Mouse (Mus musculus): ENCODE results near the gene Hsd11b1. TPM values are rescaled to one million over a fixed set of nuclear protein-coding genes. Genes with fewer than 3 reads are reported as not detected.
"Not testable (repeated sequence)": the region's sequence is repeated elsewhere in the genome, so short reads cannot be mapped to it uniquely, and the experiment has no call there.

Hsd11b1 gene
- polyA plus RNA-seq, 1 experiment, result 0.86 TPM

DNA sequence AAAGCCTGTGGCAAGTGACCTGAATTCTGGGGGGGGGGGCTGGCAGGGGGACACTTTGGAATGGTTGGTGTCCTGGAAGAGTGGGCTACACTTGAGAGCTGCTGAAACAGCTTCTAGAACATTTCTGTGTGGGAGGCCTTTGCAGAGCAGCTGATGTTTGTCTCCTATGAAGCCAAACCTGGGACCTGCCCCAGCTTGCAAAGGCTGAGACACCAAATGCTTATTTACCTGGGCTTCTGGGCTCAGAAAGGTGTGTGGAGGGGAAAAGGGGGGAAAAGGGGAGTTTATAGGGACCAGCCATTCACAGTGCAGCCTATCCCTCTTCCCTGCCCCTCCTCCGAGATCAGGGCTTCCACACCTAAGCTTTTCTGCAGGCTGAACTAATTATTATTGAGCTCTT lies 36.1 kb upstream of the Hsd11b1 start:
- H3K4me3 ChIP-seq (ENCODE audit: insufficient read depth, low read length), result no peak overlapping the region
- H3K27ac ChIP-seq (ENCODE audit: insufficient read depth, low read length), result no peak overlapping the region
- peaks cover 4% of the 10 kb centered on the region; the same call in 1 of the 2 replicates for H3K4me1 ChIP-seq (ENCODE audit: control insufficient read depth, insufficient read depth, low read length)
- TF ChIP-seq CTCF (IDR thresholded peaks at IDR 0.05; ENCODE audit: borderline replicate concordance, insufficient read depth, low read length) (no peak), POLR2A (IDR thresholded peaks at IDR 0.05; ENCODE audit: low read depth, low read length) (no peak)

- Histone ChIP-seq H3K4me1 (ENCODE audit: control insufficient read depth, insufficient read depth, low read length) (peaks cover 4% of the 10 kb centered on the region; the same call in 1 of the 2 replicates), H3K27ac (ENCODE audit: insufficient read depth, low read length) (no peak overlapping the region), H3K4me3 (ENCODE audit: insufficient read depth, low read length) (no peak overlapping the region)
- no peak for TF ChIP-seq POLR2A (IDR thresholded peaks at IDR 0.05; ENCODE audit: low read depth, low read length)
- no peak for TF ChIP-seq CTCF (IDR thresholded peaks at IDR 0.05; ENCODE audit: borderline replicate concordance, insufficient read depth, low read length)
Observed at GRCm38 (mm10) chr1:193298141-193298765, 34.4 kb upstream of the Hsd11b1 start.

DNA sequence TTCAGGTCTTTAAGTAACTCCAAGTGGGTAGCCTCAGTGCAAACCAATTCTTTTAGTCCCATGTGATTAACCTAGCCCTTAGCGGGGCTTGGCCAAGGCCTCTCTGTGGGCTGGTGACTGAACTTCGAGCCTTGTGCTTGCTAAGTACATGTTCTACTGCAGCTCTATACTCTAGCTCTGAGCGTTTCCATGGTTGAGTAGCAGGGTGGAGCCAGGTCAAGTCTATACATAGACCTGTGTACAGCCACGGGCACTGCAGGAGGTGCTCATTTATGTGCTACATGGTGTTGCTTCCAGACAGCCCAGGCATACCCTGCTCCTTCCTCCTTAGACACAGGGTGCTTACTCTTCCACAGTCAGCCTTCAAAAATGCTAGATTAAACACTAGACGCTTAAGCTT lies 32.0 kb upstream of the Hsd11b1 start:
- no peak overlapping the region for H3K27ac ChIP-seq (ENCODE audit: insufficient read depth, low read length)
- H3K4me1 ChIP-seq (ENCODE audit: control insufficient read depth, insufficient read depth, low read length), result peaks cover 4% of the 10 kb centered on the region; the same call in 1 of the 2 replicates
- H3K4me3 ChIP-seq (ENCODE audit: insufficient read depth, low read length), result no peak overlapping the region
- TF ChIP-seq POLR2A (IDR thresholded peaks at IDR 0.05; ENCODE audit: low read depth, low read length) (no peak), CTCF (IDR thresholded peaks at IDR 0.05; ENCODE audit: borderline replicate concordance, insufficient read depth, low read length) (no peak)

DNA sequence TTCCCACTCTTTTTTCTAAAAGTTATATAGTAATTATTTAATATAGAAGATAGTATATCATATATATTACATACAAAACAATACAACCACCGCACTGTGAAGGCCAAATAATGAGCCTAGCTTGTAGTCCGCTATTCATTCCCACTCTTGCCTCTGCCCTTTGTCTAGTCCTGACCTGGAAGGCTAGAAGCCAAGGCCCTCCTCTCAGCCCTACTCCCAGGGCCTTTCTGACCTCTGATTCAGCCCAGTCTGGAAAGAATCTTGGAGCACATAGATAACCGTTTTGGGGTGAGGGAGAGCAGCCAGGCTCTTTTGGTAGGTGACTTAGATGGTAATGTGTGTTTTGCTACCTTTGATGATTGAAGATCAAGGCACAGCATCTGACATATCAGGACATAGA lies 30.1 kb upstream of the Hsd11b1 start:
- TF ChIP-seq POLR2A (IDR thresholded peaks at IDR 0.05; ENCODE audit: low read depth, low read length) (no peak), CTCF (IDR thresholded peaks at IDR 0.05; ENCODE audit: borderline replicate concordance, insufficient read depth, low read length) (no peak)
- H3K27ac ChIP-seq (ENCODE audit: insufficient read depth, low read length), result no peak overlapping the region
- H3K4me1 ChIP-seq (ENCODE audit: control insufficient read depth, insufficient read depth, low read length), result peaks cover 4% of the 10 kb centered on the region; the same call in 1 of the 2 replicates
- H3K4me3 ChIP-seq (ENCODE audit: insufficient read depth, low read length), result no peak overlapping the region

DNA sequence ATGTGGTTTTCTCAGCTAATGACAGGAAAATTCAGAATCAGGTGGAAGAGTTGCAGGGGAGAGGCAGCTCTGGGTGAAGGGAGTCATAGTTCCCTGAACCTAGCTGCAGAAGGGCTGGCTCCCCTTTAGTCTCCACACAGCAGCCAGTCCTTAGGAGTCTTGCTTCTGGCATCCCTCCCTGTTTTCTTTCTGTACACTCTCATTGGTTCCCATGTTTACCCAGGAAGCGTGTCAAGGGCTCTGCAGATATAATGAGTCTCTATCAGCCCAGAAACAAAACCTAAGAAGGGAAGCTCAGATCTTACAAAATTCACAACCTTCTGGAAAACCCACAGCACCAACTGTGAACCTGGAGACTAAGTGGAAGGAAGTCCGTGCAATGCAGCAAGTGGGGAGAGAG lies 29.2 kb upstream of the Hsd11b1 start:
- no peak for TF ChIP-seq CTCF (IDR thresholded peaks at IDR 0.05; ENCODE audit: borderline replicate concordance, insufficient read depth, low read length)
- no peak for TF ChIP-seq POLR2A (IDR thresholded peaks at IDR 0.05; ENCODE audit: low read depth, low read length)

GRCm38 (mm10) chr1:193290686-193291085 lies 26.8 kb upstream of the Hsd11b1 start:
- no peaks in the 10 kb centered on the region for H3K4me1 ChIP-seq (ENCODE audit: control insufficient read depth, insufficient read depth, low read length)

More for the DNA sequence above, 29.2 kb upstream of the Hsd11b1 start:
- no peak overlapping the region for H3K4me3 ChIP-seq (ENCODE audit: insufficient read depth, low read length)
- no peaks in the 10 kb centered on the region for H3K4me1 ChIP-seq (ENCODE audit: control insufficient read depth, insufficient read depth, low read length)
- H3K27ac ChIP-seq (ENCODE audit: insufficient read depth, low read length), result no peak overlapping the region

DNA sequence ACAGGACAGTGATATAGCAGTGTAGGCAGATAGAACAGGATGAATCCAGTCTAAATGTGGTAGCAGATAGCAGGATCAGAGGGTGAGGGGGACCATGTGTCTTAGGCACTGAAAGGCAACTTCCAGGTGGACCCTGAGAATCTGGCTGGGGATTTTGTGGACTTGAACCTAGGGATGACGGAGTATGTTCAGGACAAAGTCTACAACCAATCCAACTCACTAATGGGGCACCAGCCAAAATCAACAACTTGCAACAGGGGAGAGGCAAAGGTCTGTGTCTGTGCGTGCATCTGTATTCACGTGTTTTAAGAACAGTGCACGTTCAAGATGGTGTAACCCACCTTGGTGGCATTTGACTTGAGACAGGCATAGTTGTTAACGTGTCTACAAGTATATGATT lies 26.0 kb upstream of the Hsd11b1 start:
- no peak overlapping the region for H3K27ac ChIP-seq (ENCODE audit: insufficient read depth, low read length)
- no peaks in the 10 kb centered on the region for H3K4me1 ChIP-seq (ENCODE audit: control insufficient read depth, insufficient read depth, low read length)
- no peak overlapping the region for H3K4me3 ChIP-seq (ENCODE audit: insufficient read depth, low read length)
- TF ChIP-seq POLR2A (IDR thresholded peaks at IDR 0.05; ENCODE audit: low read depth, low read length) (no peak), CTCF (IDR thresholded peaks at IDR 0.05; ENCODE audit: borderline replicate concordance, insufficient read depth, low read length) (no peak)

More at GRCm38 (mm10) chr1:193290686-193291085, 26.8 kb upstream of the Hsd11b1 start:
- TF ChIP-seq CTCF (IDR thresholded peaks at IDR 0.05; ENCODE audit: borderline replicate concordance, insufficient read depth, low read length), result no peak
- TF ChIP-seq POLR2A (IDR thresholded peaks at IDR 0.05; ENCODE audit: low read depth, low read length), result no peak
- Histone ChIP-seq H3K27ac (ENCODE audit: insufficient read depth, low read length) (no peak overlapping the region), H3K4me3 (ENCODE audit: insufficient read depth, low read length) (no peak overlapping the region)

- H3K27ac ChIP-seq (ENCODE audit: insufficient read depth, low read length), result no peak overlapping the region
Observed at GRCm38 (mm10) chr1:193289076-193289475, 25.2 kb upstream of the Hsd11b1 start.

GRCm38 (mm10) chr1:193287578-193287977 lies 23.7 kb upstream of the Hsd11b1 start:
- no peak overlapping the region for H3K4me3 ChIP-seq (ENCODE audit: insufficient read depth, low read length)
- no peaks in the 10 kb centered on the region for H3K4me1 ChIP-seq (ENCODE audit: control insufficient read depth, insufficient read depth, low read length)
- H3K27ac ChIP-seq (ENCODE audit: insufficient read depth, low read length), result no peak overlapping the region
- TF ChIP-seq POLR2A (IDR thresholded peaks at IDR 0.05; ENCODE audit: low read depth, low read length) (no peak), CTCF (IDR thresholded peaks at IDR 0.05; ENCODE audit: borderline replicate concordance, insufficient read depth, low read length) (no peak)

More at GRCm38 (mm10) chr1:193289076-193289475, 25.2 kb upstream of the Hsd11b1 start:
- H3K4me3 ChIP-seq (ENCODE audit: insufficient read depth, low read length), result no peak overlapping the region
- TF ChIP-seq CTCF (IDR thresholded peaks at IDR 0.05; ENCODE audit: borderline replicate concordance, insufficient read depth, low read length) (no peak), POLR2A (IDR thresholded peaks at IDR 0.05; ENCODE audit: low read depth, low read length) (no peak)
- no peaks in the 10 kb centered on the region for H3K4me1 ChIP-seq (ENCODE audit: control insufficient read depth, insufficient read depth, low read length)

- not testable (repeated sequence) for H3K4me3 ChIP-seq (ENCODE audit: insufficient read depth, low read length); H3K27ac ChIP-seq (ENCODE audit: insufficient read depth, low read length); H3K4me1 ChIP-seq (ENCODE audit: control insufficient read depth, insufficient read depth, low read length)
Observed at GRCm38 (mm10) chr1:193285766-193286325, 22.0 kb upstream of the Hsd11b1 start.
